Mouse (Mus musculus): ENCODE measurements at regions not wholly inside any gene's neighbourhood (a gene's known extent, or its start where the extent isn't known, plus 50 kb on each side); places are given as distances from the start of the nearest gene placed in this dataset.

DNA sequence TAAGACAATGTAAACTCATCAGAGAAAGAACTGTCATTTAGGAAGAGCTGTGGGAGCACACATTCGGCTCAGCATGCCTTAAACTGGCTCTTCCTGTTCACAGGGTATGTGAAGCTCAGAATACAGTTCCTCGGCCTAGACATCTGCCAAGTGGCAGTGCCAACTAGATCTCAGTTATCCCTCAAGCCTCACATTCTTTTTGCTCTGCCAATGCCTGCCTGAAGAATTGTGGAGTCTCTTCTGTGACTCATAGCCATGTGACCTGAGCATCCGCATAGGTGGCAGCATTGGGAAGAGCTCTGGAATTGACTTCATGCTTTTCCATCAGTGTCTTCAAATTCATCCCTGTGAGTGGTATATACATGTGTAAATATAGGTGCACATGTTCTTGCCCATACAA is 59.7 kb downstream of the Prlhr start:
- ChIA-PET CTCF (no interaction called here), POLR2A (no interaction called here)
- ATAC-seq (no peak), DNase-seq (ENCODE audit: low read depth, low spot score) (no peak)
- no peak for TF ChIP-seq CTCF (IDR thresholded peaks at IDR 0.05)
- in situ Hi-C loops (cut with MboI; ENCODE audit: low pct_unique_long_range_greater_than_20kb), result no loop called here
- peaks cover 37% of the 10 kb centered on the region for H3K27me3 ChIP-seq

DNA sequence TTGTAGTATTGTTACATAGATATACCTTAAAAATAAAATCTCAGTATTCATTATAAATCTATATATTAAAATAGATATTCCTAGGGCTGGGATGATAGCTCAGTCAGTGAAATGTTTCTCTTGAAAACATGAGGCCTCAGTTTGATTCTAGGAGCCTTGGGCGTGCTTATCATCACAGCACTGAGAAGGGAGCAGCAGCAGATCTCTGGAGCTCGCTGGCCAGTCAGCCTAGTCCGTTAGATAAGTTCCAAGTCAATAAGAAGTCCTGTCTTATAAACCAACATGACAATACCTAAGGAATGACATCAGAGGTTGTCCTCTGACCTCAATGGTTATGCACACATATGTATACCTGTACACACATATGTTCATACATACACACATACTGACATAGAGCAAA is 68.7 kb downstream of the Prlhr start:
- in situ Hi-C loops (cut with MboI; ENCODE audit: low pct_unique_long_range_greater_than_20kb), result no loop called here
- ATAC-seq (no peak), DNase-seq (ENCODE audit: low read depth, low spot score) (no peak)
- ChIA-PET POLR2A (no interaction called here), CTCF (no interaction called here)
- no peak for TF ChIP-seq CTCF (IDR thresholded peaks at IDR 0.05)
- H3K27me3 ChIP-seq, result peaks cover 59% of the 10 kb centered on the region

DNA sequence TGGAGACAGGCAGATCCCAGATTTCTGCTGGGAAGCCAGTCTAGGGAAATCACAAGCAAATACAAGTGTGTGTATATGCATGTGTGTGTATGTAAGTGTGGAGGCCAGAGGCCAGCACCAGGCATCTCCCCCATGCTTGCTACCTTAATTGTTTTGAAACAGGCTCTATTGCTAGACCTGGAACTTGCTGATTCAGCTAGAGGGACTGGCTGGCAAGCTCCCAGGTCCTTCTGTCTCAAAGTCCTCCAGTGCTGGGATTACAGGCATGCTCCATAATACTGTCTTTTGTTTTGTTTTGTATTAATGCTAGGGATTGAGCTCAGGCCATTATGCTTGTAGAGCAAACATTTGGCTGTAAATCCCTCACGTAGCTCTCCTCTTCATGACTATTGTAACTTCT is 70.4 kb downstream of the Prlhr start:
- in situ Hi-C loops (cut with MboI; ENCODE audit: low pct_unique_long_range_greater_than_20kb), result no loop called here
- no peak for DNase-seq (ENCODE audit: low read depth, low spot score)
- peaks cover 43% of the 10 kb centered on the region for H3K27me3 ChIP-seq
- ChIA-PET CTCF (interaction anchor here (0.7 to 1.4 kb wide), 2 partner anchors 10 to 39 kb away, joined by 3 read pairs; no protein-coding TSS in a partner anchor), POLR2A (no interaction called here)
- no peak for ATAC-seq
- no peak for TF ChIP-seq CTCF (IDR thresholded peaks at IDR 0.05)

DNA sequence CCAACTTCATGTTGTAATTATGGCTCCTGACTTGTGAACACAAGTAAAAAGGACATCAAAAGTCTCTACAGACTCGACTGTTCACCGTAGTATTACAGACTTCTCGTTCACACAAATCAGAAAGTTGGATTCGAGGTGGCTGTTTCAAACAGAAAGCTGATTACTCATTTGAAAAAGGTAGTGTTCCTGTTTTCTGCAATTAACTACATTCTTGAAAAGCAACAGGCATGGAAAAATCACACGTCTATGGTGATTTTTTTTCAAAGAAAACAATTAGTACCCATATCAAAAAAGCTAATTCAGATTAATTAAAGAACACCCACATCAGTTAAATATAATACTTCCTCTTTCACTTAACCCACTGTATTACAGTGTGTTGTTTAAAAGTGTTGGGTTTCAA is 71.5 kb downstream of the Prlhr start:
- DNase-seq (ENCODE audit: low read depth, low spot score) (no peak), ATAC-seq (no peak)
- peaks cover 35% of the 10 kb centered on the region for H3K27me3 ChIP-seq
- POLR2A ChIA-PET, result no interaction called here
- CTCF ChIA-PET, result interaction anchor here (1.3 to 1.4 kb wide), 2 partner anchors 8 to 9 kb away, joined by 3 to 4 read pairs; no protein-coding TSS in a partner anchor
- in situ Hi-C loops (cut with MboI; ENCODE audit: low pct_unique_long_range_greater_than_20kb), result no loop called here
- no peak for TF ChIP-seq CTCF (IDR thresholded peaks at IDR 0.05)

DNA sequence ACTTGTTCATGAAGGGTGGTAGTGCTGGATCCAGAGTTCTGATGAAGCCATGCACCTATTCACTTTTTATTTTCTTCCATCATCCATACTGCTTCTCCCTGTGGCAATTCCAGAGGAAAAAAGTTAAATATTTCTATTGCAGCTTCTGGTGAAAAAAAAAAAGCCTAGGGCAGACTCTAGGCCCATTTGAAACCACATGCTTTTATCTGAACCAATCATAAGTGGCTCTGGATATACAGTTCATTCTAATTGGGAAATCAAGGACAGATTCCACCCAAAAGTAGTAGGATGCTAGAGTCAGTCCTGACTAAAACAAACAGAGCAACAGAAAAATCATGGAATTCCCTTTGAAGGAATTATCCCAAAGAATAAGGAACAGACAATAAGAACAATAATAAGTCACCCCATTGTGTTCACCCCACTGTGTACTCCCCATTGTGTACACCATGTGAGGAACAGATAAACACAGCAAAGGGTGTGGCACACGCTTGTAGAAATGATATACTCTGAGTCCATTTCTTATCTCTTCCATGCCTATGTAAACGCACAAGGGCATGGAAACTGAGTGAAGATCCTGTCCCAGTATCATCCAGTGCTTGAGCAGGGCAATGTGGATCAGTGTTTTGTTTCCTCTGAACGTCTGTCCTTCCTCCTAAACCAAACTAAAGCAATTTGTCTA is 81.4 kb downstream of the Prlhr start:
- in situ Hi-C loops (cut with MboI; ENCODE audit: low pct_unique_long_range_greater_than_20kb), result no loop called here
- POLR2A ChIA-PET, result no interaction called here
- peaks cover 16% of the 10 kb centered on the region for H3K27me3 ChIP-seq
- TF ChIP-seq CTCF (IDR thresholded peaks at IDR 0.05), result no peak
- CTCF ChIA-PET, result no interaction called here
- ATAC-seq, result no peak
- DNase-seq (ENCODE audit: low read depth, low spot score), result no peak

- CTCF ChIA-PET, result interaction anchor here (1.7 to 2.2 kb wide), 2 partner anchors 9 to 11 kb away, joined by 4 to 7 read pairs; no protein-coding TSS in a partner anchor
- in situ Hi-C loops (cut with MboI; ENCODE audit: low pct_unique_long_range_greater_than_20kb), result no loop called here
- DNase-seq (ENCODE audit: low read depth, low spot score), result no peak
- no peak for ATAC-seq
- TF ChIP-seq CTCF (IDR thresholded peaks at IDR 0.05), result no peak
- POLR2A ChIA-PET, result interaction anchor here (0.7 kb wide), 1 partner anchor 26 kb away, joined by 3 read pairs; no protein-coding TSS in a partner anchor
- peaks cover 25% of the 10 kb centered on the region for H3K27me3 ChIP-seq
Observed at GRCm38 (mm10) chr19:60384721-60385120, 83.4 kb downstream of the Prlhr start.

DNA sequence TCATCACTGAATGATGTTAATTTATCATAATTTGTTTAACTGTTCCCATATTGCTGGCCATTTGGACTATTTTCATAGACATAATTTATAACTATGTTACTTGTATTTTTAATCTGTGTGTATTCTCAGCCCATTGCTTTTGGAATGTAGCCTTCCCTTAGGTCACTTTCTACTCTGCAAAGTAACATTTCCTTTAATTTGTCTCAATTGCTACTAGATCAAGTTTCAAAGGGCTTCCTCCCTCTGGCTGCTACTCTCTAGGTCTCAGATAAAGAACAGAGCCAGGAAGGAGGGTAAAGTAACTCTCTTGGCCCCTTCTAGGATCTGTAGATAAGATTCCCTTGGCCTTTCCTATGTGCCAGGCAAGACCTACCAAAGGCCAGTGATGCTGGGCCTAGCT is 85.4 kb downstream of the Prlhr start:
- ChIA-PET CTCF (interaction anchor here (1.0 kb wide), 1 partner anchor 42 kb away, joined by 3 read pairs; no protein-coding TSS in a partner anchor), POLR2A (no interaction called here)
- in situ Hi-C loops (cut with MboI; ENCODE audit: low pct_unique_long_range_greater_than_20kb), result no loop called here
- ATAC-seq, result no peak
- H3K27me3 ChIP-seq, result peaks cover 15% of the 10 kb centered on the region
- TF ChIP-seq CTCF (IDR thresholded peaks at IDR 0.05), result no peak
- no peak for DNase-seq (ENCODE audit: low read depth, low spot score)

GRCm38 (mm10) chr19:60379030-60379605 is 89.0 kb downstream of the Prlhr start:
- no peak for ATAC-seq
- POLR2A ChIA-PET, result interaction anchor here (1.0 kb wide), 1 partner anchor 9 kb away, joined by 3 read pairs; no protein-coding TSS in a partner anchor
- TF ChIP-seq CTCF (IDR thresholded peaks at IDR 0.05), result no peak
- CTCF ChIA-PET, result interaction anchor here (1.3 kb wide), 1 partner anchor 20 kb away, joined by 3 read pairs; no protein-coding TSS in a partner anchor
- H3K27me3 ChIP-seq, result peaks cover 22% of the 10 kb centered on the region
- in situ Hi-C loops (cut with MboI; ENCODE audit: low pct_unique_long_range_greater_than_20kb), result no loop called here
- DNase-seq (ENCODE audit: low read depth, low spot score), result no peak

- CTCF ChIA-PET, result interaction anchor here (1.3 kb wide), 1 partner anchor 963 kb away, joined by 3 read pairs; no protein-coding TSS in a partner anchor
- ATAC-seq (no peak), DNase-seq (ENCODE audit: low read depth, low spot score) (no peak)
- H3K27me3 ChIP-seq, result peaks cover 9% of the 10 kb centered on the region
- in situ Hi-C loops (cut with MboI; ENCODE audit: low pct_unique_long_range_greater_than_20kb), result no loop called here
- POLR2A ChIA-PET, result no interaction called here
- TF ChIP-seq CTCF (IDR thresholded peaks at IDR 0.05), result no peak
Observed at GRCm38 (mm10) chr19:60363988-60364599, 104.0 kb downstream of the Prlhr start.

DNA sequence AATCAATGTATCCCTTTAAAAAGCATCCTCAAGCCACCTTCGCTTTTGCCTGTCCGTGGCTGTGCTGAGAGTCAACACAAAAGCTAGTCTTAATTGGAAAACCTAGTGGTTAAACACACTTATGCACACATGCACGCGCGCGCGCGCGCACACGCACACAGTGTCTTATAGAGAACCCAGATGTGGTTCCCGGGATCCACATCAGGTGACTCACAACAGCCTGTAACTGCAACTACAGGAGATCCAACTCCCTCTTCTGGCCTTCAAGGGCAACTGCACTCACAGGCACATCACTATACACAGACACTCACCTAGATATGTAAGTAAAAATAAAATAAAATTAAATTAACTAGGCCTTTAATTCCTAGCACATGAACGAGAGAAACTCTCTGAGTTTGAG is 118.4 kb upstream of the Fam204a start:
- POLR2A ChIA-PET, result no interaction called here
- CTCF ChIA-PET, result no interaction called here
- in situ Hi-C loops (cut with MboI; ENCODE audit: low pct_unique_long_range_greater_than_20kb), result loop anchor here (25.0 kb wide), 1 partner anchor 1108 kb away; no protein-coding TSS in a partner anchor
- no peak for TF ChIP-seq CTCF (IDR thresholded peaks at IDR 0.05)
- DNase-seq (ENCODE audit: low read depth, low spot score) (no peak), ATAC-seq (no peak)
- H3K27me3 ChIP-seq, result no peaks in the 10 kb centered on the region

- ATAC-seq (peak; percentile 51), DNase-seq (ENCODE audit: low read depth, low spot score) (no peak)
- in situ Hi-C loops (cut with MboI; ENCODE audit: low pct_unique_long_range_greater_than_20kb), result loop anchor here (25.0 kb wide), 1 partner anchor 1104 kb away; no protein-coding TSS in a partner anchor
- TF ChIP-seq CTCF (IDR thresholded peaks at IDR 0.05), result peak; percentile 91
- H3K27me3 ChIP-seq, result peaks cover 6% of the 10 kb centered on the region
- CTCF ChIA-PET, result interaction anchor here (0.7 to 3.1 kb wide), 17 partner anchors 8 to 1102 kb away, joined by 3 to 14 read pairs (median 4); no protein-coding TSS in a partner anchor
- POLR2A ChIA-PET, result no interaction called here
Observed at GRCm38 (mm10) chr19:60341485-60341884, 115.0 kb upstream of the Fam204a start.

Data from Patski (cell line).